Comparison of ENCODE assay signal across 12 mouse cellular contexts in genomic region chr14:86678179-86678780, GRCm38 (mm10).
DNase-seq lines count a peak whose midpoint lies in the region; ATAC-seq and TF ChIP-seq lines count a peak whose summit lies in the region.
"Had no signal": no experiment of that assay in that cellular context is flagged by ENCODE, and none has a peak within 500 bp of the region (broad histone marks: within the 10 kb centered on the region; RNA-seq: fewer than 3 reads in every experiment).

No protein-coding gene starts in this region.

- no peak overlapping the region for H3K27ac ChIP-seq in gastrocnemius, adult 2 months
- no peak overlapping the region for H3K27ac ChIP-seq in midbrain, embryonic 13.5 days
- H3K27ac ChIP-seq in midbrain, embryonic 15.5 days, result no peak overlapping the region
- H3K27ac ChIP-seq in cortical plate, adult 2 months (ENCODE audit: insufficient read depth, low read length), result no peak overlapping the region

- intact Hi-C loops in gastrocnemius, adult 2 months (cut with DNase I), result loop anchor here (5.0 kb wide), 1 partner anchor 104 kb away; no protein-coding TSS in a partner anchor

- H3K9ac ChIP-seq in midbrain, embryonic 13.5 days (replicated peaks), result no peak overlapping the region
- H3K9ac ChIP-seq in midbrain, embryonic 15.5 days, result no peak overlapping the region

- TF ChIP-seq POLR2A in cortical plate, adult 2 months (IDR thresholded peaks at IDR 0.05; ENCODE audit: extremely low read depth, insufficient read depth, low read length), result no peak

- H3K9me3 ChIP-seq in midbrain, embryonic 13.5 days, result no peaks in the 10 kb centered on the region
- no peaks in the 10 kb centered on the region for H3K9me3 ChIP-seq in midbrain, embryonic 15.5 days

- no peak overlapping the region for H3K4me2 ChIP-seq in midbrain, embryonic 13.5 days (replicated peaks)
- no peak overlapping the region for H3K4me2 ChIP-seq in midbrain, embryonic 15.5 days

- H3K27me3 ChIP-seq in midbrain, embryonic 13.5 days, result no peaks in the 10 kb centered on the region
- H3K27me3 ChIP-seq in midbrain, embryonic 15.5 days (replicated peaks), result no peaks in the 10 kb centered on the region

- DNase-seq in gastrocnemius, adult 2 months, result no peak
- no peak for DNase-seq in gastrocnemius, adult 8-10 months (ENCODE audit: low spot score in 2 of 2)
- DNase-seq in retina, embryonic 14.5 days (ENCODE audit: low spot score), result peak; percentile 60
- DNase-seq in left cerebral cortex, adult 18-20 months (ENCODE audit: low spot score in 2 of 2), result no peak
- DNase-seq in MN1 (ENCODE audit: low spot score), result no peak
- DNase-seq: cerebellum, adult 11-12 months; gastrocnemius, postnatal 14 days; kidney, postnatal 36 days; lung, adult 18-20 months had no signal

- peaks cover 18% of the 10 kb centered on the region for H3K4me1 ChIP-seq in midbrain, embryonic 13.5 days (replicated peaks)
- H3K4me1 ChIP-seq in midbrain, embryonic 15.5 days, result peaks cover 6% of the 10 kb centered on the region
- no peaks in the 10 kb centered on the region; the same call in 1 of the 2 replicates for H3K4me1 ChIP-seq in cortical plate, adult 2 months (ENCODE audit: control insufficient read depth, insufficient read depth, low read length)

- ATAC-seq in midbrain, embryonic 13.5 days, result 0 out of 2 replicates have a peak, but pooled peaks have one; percentile 14
- no peak for ATAC-seq in midbrain, embryonic 15.5 days (replicated peaks)

- TF ChIP-seq CTCF in gastrocnemius, adult 2 months (IDR thresholded peaks at IDR 0.05), result peak; percentile 58
- 0 out of 2 replicates have a peak, but pooled peaks have one; percentile 15 for TF ChIP-seq CTCF in cortical plate, adult 2 months (IDR thresholded peaks at IDR 0.05; ENCODE audit: extremely low read depth, insufficient read depth, low read length)

- WGBS in midbrain, embryonic 13.5 days, result 47% methylated on average over 5 of the region's 5 CpGs
- WGBS in midbrain, embryonic 15.5 days, result 46% methylated on average over 5 of the region's 5 CpGs

- no peaks in the 10 kb centered on the region for H3K36me3 ChIP-seq in midbrain, embryonic 13.5 days
- no peaks in the 10 kb centered on the region for H3K36me3 ChIP-seq in midbrain, embryonic 15.5 days (replicated peaks)

- H3K4me3 ChIP-seq in gastrocnemius, adult 2 months, result no peak overlapping the region
- no peak overlapping the region for H3K4me3 ChIP-seq in midbrain, embryonic 13.5 days (replicated peaks)
- no peak overlapping the region for H3K4me3 ChIP-seq in midbrain, embryonic 15.5 days
- H3K4me3 ChIP-seq in cortical plate, adult 2 months (ENCODE audit: insufficient read depth, low read length), result no peak overlapping the region
